Mouse (Mus musculus) small intestine, adult 2 months (tissue): ENCODE measurements around the gene Myl3.

Experiments
- CTCF ChIP-seq: fragments of 200-500 bp; IDR thresholded peaks from 2 replicates; pipeline ENCODE4 v1.5.1; 2012; ENCODE audit warnings: low read depth, mild to moderate bottlenecking, control low read depth, inconsistent platforms, low read length, moderate library complexity, mixed read lengths; ENCODE audit not compliant: insufficient replicate concordance, insufficient read length; ENCODE audit errors: extremely low read depth
- POLR2A ChIP-seq: fragments of 200-500 bp; IDR thresholded peaks from 2 replicates; pipeline ENCODE4 v1.6.1; 2012; ENCODE audit warnings: low read depth, mild to moderate bottlenecking, control low read depth, inconsistent platforms, low read length, moderate library complexity

- no peak for TF ChIP-seq CTCF
- no peak for TF ChIP-seq POLR2A
These were observed 30.7 kb downstream of the Myl3 start for GRCm38 (mm10) chr9:110772336-110772735.
